Mouse (Mus musculus) layer of hippocampus, adult 8-10 months (tissue): ENCODE data around the gene Ctla2b. TPM values are rescaled to one million over a fixed set of nuclear protein-coding genes. Genes with fewer than 3 reads are reported as not detected.
"Not testable (repeated sequence)": the region's sequence is repeated elsewhere in the genome, so short reads cannot be mapped to it uniquely, and the experiment has no call there.

Experiments used
- DNase-seq, 2 experiments: peaks; one replicate each; pipeline ENCODE4 v3.0.0; 2022; ENCODE audit warnings: low spot score in 2 of 2
- total RNA-seq, 4 experiments: library from RNA; stranded (reverse); gene quantifications; 2 replicates each; pipeline ENCODE4 v1.2.4; 2022

Gene Ctla2b
- 1 to 10 TPM in 3 of 4 experiments, not detected in 1; 1.4 to 3.0 (median 2.1) TPM for total RNA-seq

DNA sequence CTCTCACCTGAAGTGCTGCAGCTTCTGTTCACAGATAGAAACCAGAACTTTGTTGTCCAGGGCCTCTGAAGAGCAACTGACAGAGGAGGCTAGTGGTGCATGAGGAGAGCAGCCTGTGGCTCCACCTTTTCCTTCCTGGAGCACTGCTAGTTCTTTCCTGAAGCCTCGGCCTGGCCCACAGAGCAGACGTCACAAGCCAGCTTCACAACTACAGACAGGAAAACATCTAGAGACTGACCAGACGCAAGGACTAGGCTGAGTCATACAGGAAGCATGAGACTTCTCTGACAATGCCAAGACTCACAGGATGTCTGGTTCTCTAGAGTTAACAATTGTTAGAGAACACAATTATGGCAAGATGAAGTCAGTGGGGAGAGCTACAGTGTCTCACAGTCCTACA lies at the start of gene Ctla2b:
TSS of gene Ctla2b (minus strand) at position 120 of the 400 bp plus-strand sequence.
- peak; percentile 1 to 2 for DNase-seq

- not testable (repeated sequence) for DNase-seq
Measured at GRCm38 (mm10) chr13:60941884-60942283, 44.6 kb upstream of the Ctla2b start, which contains the start of gene Tpbpa. TSS of gene Tpbpa (minus strand) at chr13:60941984.

DNA sequence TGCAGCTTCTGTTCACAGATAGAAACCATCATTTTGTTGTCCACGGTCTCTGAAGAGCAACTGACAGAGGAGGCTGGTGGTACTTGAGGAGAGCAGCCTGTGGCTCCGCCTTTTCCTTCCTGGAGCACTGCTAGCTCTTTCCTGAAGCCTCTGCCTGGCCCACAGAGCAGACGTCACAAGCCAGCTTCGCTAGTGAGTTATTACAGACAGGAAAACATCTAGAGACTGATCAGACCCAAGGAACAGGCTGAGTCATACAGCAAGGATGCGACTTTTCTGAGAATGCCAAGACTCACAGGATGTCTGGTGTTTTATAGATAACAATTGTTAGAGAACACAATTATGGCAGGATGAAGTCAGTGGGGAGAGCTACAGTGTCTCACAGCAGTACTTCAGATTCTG lies 39.3 kb upstream of the Ctla2b start, which contains the start of the genes Gm49391 and Ctla2a:
TSS of gene Gm49391 (minus strand) at position 72 of the 402 bp plus-strand sequence.
TSS of gene Ctla2a (minus strand) at position 126 of the 402 bp plus-strand sequence.
- no peak for DNase-seq

GRCm38 (mm10) chr13:60935490-60935889 lies 38.2 kb upstream of the Ctla2b start, which contains the start of gene Gm49393:
TSS of gene Gm49393 (minus strand) at chr13:60935590.
- DNase-seq: not testable (repeated sequence)

- DNase-seq: not testable (repeated sequence)
Measured at GRCm38 (mm10) chr13:60904780-60905179, 7.5 kb upstream of the Ctla2b start, which contains the start of gene Tpbpb. TSS of gene Tpbpb (minus strand) at chr13:60904880.

GRCm38 (mm10) chr13:60896794-60897193 lies 453 bp downstream of the Ctla2b start, which contains the start of gene Gm49392:
TSS of gene Gm49392 (minus strand) at chr13:60896894.
- not testable (repeated sequence) for DNase-seq

DNA sequence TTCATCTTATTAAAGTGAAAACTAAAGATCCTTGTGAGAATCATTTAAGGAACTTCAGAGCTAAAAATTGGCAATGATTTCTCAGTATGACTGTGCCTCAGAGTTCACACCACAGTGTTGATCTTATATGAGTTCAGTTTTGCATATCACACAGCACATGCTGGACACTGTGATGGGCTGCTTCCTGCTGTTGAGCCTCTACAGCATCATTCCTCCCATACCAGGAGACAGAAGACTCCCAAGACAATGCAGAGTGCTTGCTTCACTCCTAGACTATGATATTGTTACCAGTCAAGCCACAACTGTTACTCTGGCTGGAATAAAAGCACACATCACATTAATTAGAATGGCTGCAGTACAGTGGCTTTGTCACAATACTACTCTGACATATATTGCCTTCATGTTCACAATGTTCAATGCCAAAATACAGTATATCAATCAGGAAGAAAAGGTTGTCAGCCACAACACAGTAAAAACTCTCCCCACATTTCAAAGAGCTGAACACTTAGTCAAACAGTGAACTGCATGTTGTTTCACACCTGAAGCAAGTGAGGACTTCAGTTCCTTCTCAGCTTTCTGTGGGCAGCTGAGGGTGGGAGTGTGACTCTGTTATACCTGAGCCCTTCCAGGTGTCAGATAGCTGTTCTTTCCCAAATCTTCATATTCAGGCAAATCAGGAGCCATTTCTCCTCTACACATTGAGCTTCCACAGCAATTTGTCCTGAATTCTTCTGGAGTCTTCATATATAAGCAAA lies 1.7 kb downstream of the Ctla2b start:
- no peak for DNase-seq

DNA sequence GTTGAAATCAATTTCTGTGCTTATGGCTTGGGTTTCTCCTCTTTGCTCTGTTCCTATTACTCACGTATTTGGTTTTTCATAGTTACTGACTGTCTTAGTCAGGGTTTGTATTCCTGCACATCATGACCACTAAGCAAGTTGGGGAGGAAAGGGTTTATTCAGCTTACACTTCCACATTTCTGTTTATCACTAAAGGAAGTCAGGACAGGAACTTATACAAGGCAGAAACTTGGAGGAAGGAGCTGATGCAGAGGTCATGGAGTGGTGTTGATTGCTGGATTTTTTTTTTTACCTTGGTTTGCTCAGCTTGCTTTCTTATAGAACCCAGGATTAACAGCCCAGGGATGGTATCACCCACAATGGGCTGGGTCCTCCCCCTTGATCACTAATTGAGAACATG lies 4.9 kb downstream of the Ctla2b start:
- DNase-seq: no peak

- DNase-seq: no peak
Measured at GRCm38 (mm10) chr13:60864281-60864680, 33.0 kb downstream of the Ctla2b start, which contains the start of gene 4930486L24Rik. TSS of gene 4930486L24Rik (minus strand) at chr13:60864475.

DNA sequence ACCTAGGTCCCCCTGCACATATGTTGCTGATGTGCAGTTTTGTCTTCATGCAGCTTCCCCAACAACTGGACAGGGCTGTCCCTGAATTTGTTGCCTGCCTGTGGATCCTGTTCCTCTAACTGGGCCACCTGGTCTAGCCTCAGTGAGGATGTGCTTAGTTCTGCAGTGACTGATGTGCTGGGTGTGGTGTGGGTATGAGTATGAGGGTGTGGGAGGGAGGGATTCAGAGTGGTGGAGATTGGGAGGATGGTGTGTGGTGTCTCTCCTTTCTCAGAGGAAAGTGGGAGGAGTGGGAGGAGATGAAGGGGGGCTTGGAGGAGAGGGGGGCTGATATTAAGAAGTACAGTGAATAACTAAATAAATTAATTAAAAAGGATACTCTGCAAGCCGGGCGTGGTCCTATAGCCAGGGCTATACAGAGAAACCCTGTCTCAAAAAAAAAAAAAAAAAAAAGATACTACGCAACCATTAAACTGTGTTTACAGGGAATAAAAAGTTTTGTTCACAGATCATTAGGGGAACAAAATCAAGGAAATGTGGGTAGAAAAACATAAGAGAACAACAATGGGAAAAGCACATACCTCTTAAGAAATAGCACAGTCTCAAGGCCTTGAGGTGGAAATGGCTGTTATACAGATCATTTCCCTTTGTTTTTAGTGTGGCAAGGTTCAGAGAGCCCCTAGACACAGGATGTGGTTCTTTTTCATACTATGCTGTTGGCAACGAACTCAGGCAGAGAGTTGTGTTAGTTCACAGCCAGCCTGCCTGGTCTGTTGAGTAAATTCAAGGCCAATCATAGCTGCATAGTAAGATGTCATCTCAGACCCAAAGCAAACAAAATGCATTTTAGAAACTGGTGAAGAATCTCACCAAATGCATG lies 48.8 kb downstream of the Ctla2b start:
- DNase-seq: no peak

Other genes starting within 250 kb of the Ctla2b start
- gene BC051665, start 111.1 kb downstream of the Ctla2b start, total RNA-seq: not detected
- not detected for gene Ctsll3, start 94.6 kb downstream of the Ctla2b start, total RNA-seq
- under 1 TPM in 1 of 4 experiments, not detected in 3; 0.29 TPM for gene 4930486L24Rik, start 33.0 kb downstream of the Ctla2b start, total RNA-seq
- gene Gm49392, start 553 bp downstream of the Ctla2b start, total RNA-seq: under 1 TPM in 2 of 4 experiments, not detected in 2; 0.22 to 0.98 TPM
- not detected for gene Tpbpb, start 7.4 kb upstream of the Ctla2b start, total RNA-seq
- not detected for gene Gm49393, start 38.1 kb upstream of the Ctla2b start, total RNA-seq
- gene Gm49391, start 39.1 kb upstream of the Ctla2b start, total RNA-seq: 1 to 10 TPM in 1 of 4 experiments, under 1 TPM in 1, not detected in 2; 0.74 to 2.5 TPM
- 10 to 100 TPM; 17.6 to 20.4 (median 19.3) TPM for gene Ctla2a, start 39.2 kb upstream of the Ctla2b start, total RNA-seq
- gene Tpbpa, start 44.5 kb upstream of the Ctla2b start, total RNA-seq: not detected
- gene Ctsj, start 108.5 kb upstream of the Ctla2b start, total RNA-seq: not detected
- gene Ctsq, start 143.2 kb upstream of the Ctla2b start, total RNA-seq: not detected